Mouse (Mus musculus): ENCODE data around the gene Card10. TPM values are rescaled to one million over a fixed set of nuclear protein-coding genes. Genes with fewer than 3 reads are reported as not detected.
A peak's percentile ranks its signal among the peaks of the same experiment; 100 is the strongest.

Gene Card10
- polyA plus RNA-seq, 1 experiment = 0.73 TPM

DNA sequence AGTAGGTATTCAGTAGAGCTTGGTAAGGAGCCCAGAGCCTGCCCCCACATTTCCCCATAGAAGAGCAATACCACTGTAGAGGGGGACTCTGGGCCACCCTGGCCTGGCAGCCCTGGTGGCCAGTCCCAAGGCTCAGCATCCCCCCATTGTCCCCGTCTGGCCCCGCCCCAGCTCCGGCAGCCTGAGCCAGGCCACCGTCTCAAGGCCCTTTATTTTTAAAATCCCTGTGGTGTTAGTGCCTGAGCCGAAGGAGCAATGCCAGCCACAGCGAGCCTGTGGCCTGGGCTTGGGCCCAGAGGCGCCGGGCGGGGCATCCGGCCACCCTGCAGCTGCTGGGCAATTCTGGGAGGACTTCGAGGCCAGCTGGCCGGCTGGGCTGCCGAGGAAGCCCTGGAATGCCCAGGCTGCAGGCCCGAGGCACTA lies 29.9 kb upstream of the Card10 start:
- no peaks in the 10 kb centered on the region for H3K79me3 ChIP-seq (ENCODE audit: low read depth)
- H3K27me3 ChIP-seq (ENCODE audit: control insufficient read depth, insufficient read depth, insufficient read length) = no peaks in the 10 kb centered on the region
- peak; percentile 74 for TF ChIP-seq MYOD1 (IDR thresholded peaks at IDR 0.05; ENCODE audit: control insufficient read depth, insufficient read length, low read depth)
- peak; percentile 93 for TF ChIP-seq MAX (IDR thresholded peaks at IDR 0.05)
- TF ChIP-seq MYOG (IDR thresholded peaks at IDR 0.05; ENCODE audit: control insufficient read depth, extremely low read depth, insufficient read length) = no peak
- no peaks in the 10 kb centered on the region for H3K79me2 ChIP-seq (ENCODE audit: control insufficient read depth, insufficient read depth)
- H3K4me3 ChIP-seq (ENCODE audit: insufficient read depth, poor library complexity, severe bottlenecking) = no peak overlapping the region
- H3ac ChIP-seq (ENCODE audit: control insufficient read depth, insufficient read length, low read depth) = peak overlapping the region; percentile 12
- H3K36me3 ChIP-seq (ENCODE audit: control insufficient read depth, insufficient read depth) = no peaks in the 10 kb centered on the region

DNA sequence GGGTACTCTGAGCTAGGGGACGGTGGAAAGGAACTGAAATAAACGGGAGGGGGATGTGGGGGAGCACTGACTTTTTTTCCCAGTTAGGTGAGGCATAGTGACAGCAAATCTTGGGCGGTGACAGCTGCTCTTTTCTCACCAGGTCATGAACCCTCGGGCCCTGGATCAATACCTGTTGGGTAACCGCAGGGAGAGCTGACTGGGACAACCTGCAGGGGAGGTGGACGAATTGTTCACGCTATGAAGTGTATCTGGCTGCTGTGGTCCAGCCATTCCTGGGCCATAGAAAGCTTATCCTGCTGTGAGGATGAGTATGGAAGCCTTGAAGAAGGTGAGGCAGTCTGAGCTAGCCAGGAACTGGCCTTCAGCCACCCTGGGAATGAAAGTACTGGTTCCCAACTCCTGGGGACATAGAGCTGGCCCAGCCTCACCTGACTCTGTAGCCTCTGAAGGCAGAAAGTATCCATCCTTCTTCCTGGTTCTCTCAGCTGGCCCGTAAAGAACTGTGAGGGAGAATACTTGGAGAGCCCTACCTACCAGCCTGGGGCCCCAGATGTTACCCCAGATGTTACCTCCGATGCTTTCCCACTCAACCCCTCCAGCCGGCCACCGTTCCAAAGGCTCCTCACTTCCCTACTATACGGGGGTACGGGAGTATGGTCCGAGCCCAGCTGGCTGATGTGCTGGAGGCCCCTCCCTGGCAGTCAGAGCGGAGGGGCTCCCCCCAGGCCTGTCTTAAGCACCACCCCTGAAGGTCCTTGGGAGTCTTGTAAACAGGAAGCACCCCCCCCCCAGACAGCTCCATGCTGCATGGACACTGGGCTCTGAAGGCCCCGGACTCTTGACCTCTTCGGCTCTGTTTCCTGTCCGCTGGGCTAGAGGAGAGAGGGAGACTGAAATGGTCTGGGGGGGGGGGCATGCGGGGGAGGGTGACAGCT lies 29.1 kb upstream of the Card10 start:
- H3K27me3 ChIP-seq (ENCODE audit: control insufficient read depth, insufficient read depth, insufficient read length) = no peaks in the 10 kb centered on the region
- H3K36me3 ChIP-seq (ENCODE audit: control insufficient read depth, insufficient read depth) = no peaks in the 10 kb centered on the region
- no peak overlapping the region for H3K4me3 ChIP-seq (ENCODE audit: insufficient read depth, poor library complexity, severe bottlenecking)
- TF ChIP-seq FOSL1 (IDR thresholded peaks at IDR 0.05; ENCODE audit: insufficient read depth, low read length, poor library complexity, severe bottlenecking) = no peak
- no peak for TF ChIP-seq CTCF (IDR thresholded peaks at IDR 0.05; ENCODE audit: control insufficient read depth, insufficient read depth, insufficient read length)
- no peak for TF ChIP-seq MAX (IDR thresholded peaks at IDR 0.05)
- TF ChIP-seq USF1 (IDR thresholded peaks at IDR 0.05; ENCODE audit: low read depth) = no peak
- no peak for TF ChIP-seq MYOD1 (IDR thresholded peaks at IDR 0.05; ENCODE audit: control insufficient read depth, insufficient read length, low read depth)
- no peak for TF ChIP-seq CEBPB (IDR thresholded peaks at IDR 0.05; ENCODE audit: low read depth)
- H3K79me2 ChIP-seq (ENCODE audit: control insufficient read depth, insufficient read depth) = no peaks in the 10 kb centered on the region
- H3ac ChIP-seq (ENCODE audit: control insufficient read depth, insufficient read length, low read depth) = no peak overlapping the region
- no peaks in the 10 kb centered on the region for H3K79me3 ChIP-seq (ENCODE audit: low read depth)

- no peak overlapping the region for H3ac ChIP-seq (ENCODE audit: control insufficient read depth, insufficient read length, low read depth)
- no peaks in the 10 kb centered on the region for H3K79me2 ChIP-seq (ENCODE audit: control insufficient read depth, insufficient read depth)
- TF ChIP-seq CEBPB (IDR thresholded peaks at IDR 0.05; ENCODE audit: low read depth) (no peak), CTCF (IDR thresholded peaks at IDR 0.05; ENCODE audit: control insufficient read depth, insufficient read depth, insufficient read length) (no peak), MAX (IDR thresholded peaks at IDR 0.05) (no peak), USF1 (IDR thresholded peaks at IDR 0.05; ENCODE audit: low read depth) (no peak), FOSL1 (IDR thresholded peaks at IDR 0.05; ENCODE audit: insufficient read depth, low read length, poor library complexity, severe bottlenecking) (no peak)
- no peaks in the 10 kb centered on the region for H3K36me3 ChIP-seq (ENCODE audit: control insufficient read depth, insufficient read depth)
- no peak overlapping the region for H3K4me3 ChIP-seq (ENCODE audit: insufficient read depth, poor library complexity, severe bottlenecking)
- no peaks in the 10 kb centered on the region for H3K27me3 ChIP-seq (ENCODE audit: control insufficient read depth, insufficient read depth, insufficient read length)
- no peaks in the 10 kb centered on the region for H3K79me3 ChIP-seq (ENCODE audit: low read depth)
Measured at GRCm38 (mm10) chr15:78830742-78831719, 28.2 kb upstream of the Card10 start.

DNA sequence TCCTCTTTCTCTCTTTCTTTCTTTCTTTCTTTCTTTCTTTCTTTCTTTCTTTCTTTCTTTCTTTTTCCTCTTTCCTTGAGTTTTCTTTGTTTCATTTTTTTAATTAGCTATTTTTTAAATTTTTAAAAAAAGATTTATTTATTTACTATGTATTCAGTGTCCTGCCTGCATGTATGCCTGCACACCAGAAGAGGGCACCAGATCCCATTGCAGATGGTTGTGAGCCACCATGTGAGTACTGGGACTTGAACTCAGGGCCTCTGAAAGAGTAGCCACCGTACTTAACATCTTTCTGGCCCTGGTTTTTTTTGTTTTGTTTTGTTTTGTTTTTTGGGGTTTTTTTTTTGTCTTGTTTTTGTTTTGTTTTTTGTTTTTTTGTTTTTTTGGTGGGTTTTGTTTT lies 26.8 kb upstream of the Card10 start:
- Histone ChIP-seq H3K4me3 (ENCODE audit: insufficient read depth, poor library complexity, severe bottlenecking) (no peak overlapping the region), H3K27me3 (ENCODE audit: control insufficient read depth, insufficient read depth, insufficient read length) (no peaks in the 10 kb centered on the region), H3ac (ENCODE audit: control insufficient read depth, insufficient read length, low read depth) (no peak overlapping the region), H3K79me2 (ENCODE audit: control insufficient read depth, insufficient read depth) (no peaks in the 10 kb centered on the region), H3K79me3 (ENCODE audit: low read depth) (no peaks in the 10 kb centered on the region), H3K36me3 (ENCODE audit: control insufficient read depth, insufficient read depth) (no peaks in the 10 kb centered on the region)
- TF ChIP-seq MYOG (IDR thresholded peaks at IDR 0.05; ENCODE audit: control insufficient read depth, extremely low read depth, insufficient read length) = no peak
- TF ChIP-seq USF1 (IDR thresholded peaks at IDR 0.05; ENCODE audit: low read depth) = no peak

GRCm38 (mm10) chr15:78828315-78828714 lies 25.5 kb upstream of the Card10 start:
- Histone ChIP-seq H3ac (ENCODE audit: control insufficient read depth, insufficient read length, low read depth) (no peak overlapping the region), H3K36me3 (ENCODE audit: control insufficient read depth, insufficient read depth) (no peaks in the 10 kb centered on the region), H3K79me3 (ENCODE audit: low read depth) (no peaks in the 10 kb centered on the region), H3K79me2 (ENCODE audit: control insufficient read depth, insufficient read depth) (no peaks in the 10 kb centered on the region), H3K4me3 (ENCODE audit: insufficient read depth, poor library complexity, severe bottlenecking) (no peak overlapping the region), H3K27me3 (ENCODE audit: control insufficient read depth, insufficient read depth, insufficient read length) (no peaks in the 10 kb centered on the region)
- TF ChIP-seq USF1 (IDR thresholded peaks at IDR 0.05; ENCODE audit: low read depth) (no peak), FOSL1 (IDR thresholded peaks at IDR 0.05; ENCODE audit: insufficient read depth, low read length, poor library complexity, severe bottlenecking) (no peak), MAX (IDR thresholded peaks at IDR 0.05) (peak; percentile 81), MYOD1 (IDR thresholded peaks at IDR 0.05; ENCODE audit: control insufficient read depth, insufficient read length, low read depth) (no peak), CEBPB (IDR thresholded peaks at IDR 0.05; ENCODE audit: low read depth) (no peak), MYOG (IDR thresholded peaks at IDR 0.05; ENCODE audit: control insufficient read depth, extremely low read depth, insufficient read length) (no peak), CTCF (IDR thresholded peaks at IDR 0.05; ENCODE audit: control insufficient read depth, insufficient read depth, insufficient read length) (peak; percentile 20)

Measured in C2C12 (cell line).